Mouse (Mus musculus) kidney, adult 2 months (tissue): ENCODE measurements at regions not wholly inside any gene's neighbourhood (a gene's known extent, or its start where the extent isn't known, plus 50 kb on each side); places are given as distances from the start of the nearest gene placed in this dataset.

ENCODE experiments used
- CTCF ChIP-seq: fragments of 200-500 bp; conservative IDR thresholded peaks from 2 replicates; pipeline ENCODE4 v1.5.1; 2011; ENCODE audit warnings: low read depth, mild to moderate bottlenecking, control low read depth, low read length, moderate library complexity, mixed read lengths; ENCODE audit not compliant: insufficient read depth, insufficient read length
- POLR2A ChIP-seq: fragments of 200-500 bp; IDR thresholded peaks from one replicate; pipeline ENCODE4 v1.6.1; 2011; ENCODE audit warnings: low read depth, low read length, control low read depth

GRCm38 (mm10) chr4:35362176-35362575 lies 136.2 kb upstream of the C9orf72 start:
- TF ChIP-seq POLR2A (no peak), CTCF (no peak)
